Mouse (Mus musculus) C2C12 (cell line): Measurements from ENCODE around the gene Hist1h4a.

Experiments used
- CTCF ChIP-seq: IDR thresholded peaks from one replicate; pipeline ENCODE4 v1.5.1; 2011; ENCODE audit not compliant: control insufficient read depth, insufficient read depth, insufficient read length
- MYOD1 ChIP-seq: IDR thresholded peaks from one replicate; pipeline ENCODE4 v1.6.1; 2011; ENCODE audit warnings: low read depth; ENCODE audit not compliant: control insufficient read depth, insufficient read length
- USF1 ChIP-seq: IDR thresholded peaks from one replicate; pipeline ENCODE4 v1.6.1; 2011; ENCODE audit warnings: low read depth, mild to moderate bottlenecking, control low read depth, moderate library complexity

DNA sequence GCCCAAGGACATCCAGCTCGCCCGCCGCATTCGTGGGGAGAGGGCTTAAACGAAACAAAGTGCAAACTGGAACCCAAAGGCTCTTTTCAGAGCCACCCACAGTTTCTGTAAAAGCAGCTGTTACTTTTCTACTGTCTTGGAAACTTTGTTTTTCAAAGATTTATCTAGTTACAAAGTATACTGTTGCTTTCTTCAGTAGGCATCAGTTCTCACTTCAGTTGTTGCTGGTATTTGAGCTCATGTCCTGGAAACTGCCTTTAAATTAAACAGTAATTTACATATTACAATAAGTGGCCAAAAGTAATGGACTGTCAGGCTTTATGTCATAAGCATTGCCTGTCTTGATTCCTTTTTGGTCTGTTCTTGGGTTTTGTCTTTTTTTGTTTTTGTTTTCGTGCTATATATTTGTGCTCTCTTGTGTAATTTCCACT, 8.3 kb downstream of the Hist1h4a start:
- no peak for TF ChIP-seq CTCF
- TF ChIP-seq USF1, result no peak
- TF ChIP-seq MYOD1, result no peak
